Mouse (Mus musculus) olfactory bulb, adult 2 months (tissue): ENCODE data around the gene Ctsh.

Experiments used
- CTCF ChIP-seq: fragments of 200-500 bp; IDR thresholded peaks from 2 replicates; pipeline ENCODE4 v1.5.1; 2012; ENCODE audit warnings: low read depth, mild to moderate bottlenecking, low read length, moderate library complexity; ENCODE audit not compliant: insufficient read depth
- POLR2A ChIP-seq: fragments of 200-500 bp; IDR thresholded peaks from 2 replicates; pipeline ENCODE4 v1.6.1; 2012; ENCODE audit warnings: mild to moderate bottlenecking, low read depth, low read length, moderate library complexity; ENCODE audit not compliant: insufficient read depth

GRCm38 (mm10) chr9:90070174-90070573 is 16.2 kb downstream of the Ctsh start:
- TF ChIP-seq CTCF: no peak
- TF ChIP-seq POLR2A: no peak
